Mouse (Mus musculus) splenic B cell, adult 2 months (primary cell): Measurements from ENCODE around the gene Mfsd4b1.

ENCODE experiments used
- DNase-seq: peaks from one replicate; pipeline ENCODE4 v3.0.0-alpha.2; 2011; ENCODE audit warnings: low read depth, low spot score
- H3K27me3 ChIP-seq: 2 replicates; pipeline ENCODE4 v1.6.1; 2012; ENCODE audit warnings: mild to moderate bottlenecking, low read length, moderate library complexity, mixed read lengths; ENCODE audit not compliant: control insufficient read depth, poor library complexity, insufficient read depth, severe bottlenecking
- H3K36me3 ChIP-seq: 2 replicates; pipeline ENCODE4 v1.6.1; 2012; ENCODE audit warnings: mild to moderate bottlenecking, low read length, moderate library complexity, mixed read lengths; ENCODE audit not compliant: control insufficient read depth, poor library complexity, insufficient read depth, severe bottlenecking

Mfsd4b1 gene

GRCm38 (mm10) chr10:39959761-39960440 lies 65.2 kb downstream of the Mfsd4b1 start, which contains the start of gene Mfsd4b3:
TSS of gene Mfsd4b3 (minus strand) at chr10:39960153.
- DNase-seq = peak; percentile 94
- H3K27me3 ChIP-seq = no peaks in the 10 kb centered on the region
- no peaks in the 10 kb centered on the region for H3K36me3 ChIP-seq

GRCm38 (mm10) chr10:39958266-39958665 lies 66.8 kb downstream of the Mfsd4b1 start:
- no peaks in the 10 kb centered on the region for H3K27me3 ChIP-seq
- peak; percentile 38 for DNase-seq
- H3K36me3 ChIP-seq = no peaks in the 10 kb centered on the region

- no peaks in the 10 kb centered on the region for H3K36me3 ChIP-seq
- H3K27me3 ChIP-seq = no peaks in the 10 kb centered on the region
- DNase-seq = no peak
Observed at GRCm38 (mm10) chr10:39956340-39956878, 68.7 kb downstream of the Mfsd4b1 start.

- H3K36me3 ChIP-seq = no peaks in the 10 kb centered on the region
- no peaks in the 10 kb centered on the region for H3K27me3 ChIP-seq
- no peak for DNase-seq
Observed at GRCm38 (mm10) chr10:39955163-39955562, 69.9 kb downstream of the Mfsd4b1 start.
